Mouse (Mus musculus): ENCODE measurements around the gene Gm20661. TPM values are rescaled to one million over a fixed set of nuclear protein-coding genes. Genes with fewer than 3 reads are reported as not detected.

The Gm20661 gene
- total RNA-seq (2022): under 1 TPM in 2 of 4 experiments, not detected in 2; 0.30 to 0.73 TPM

- no peak for DNase-seq (ENCODE audit: low spot score in 2 of 2)
Measured at GRCm38 (mm10) chr9:107982681-107983346, at the start of gene Gm20661. Gene Gm20661 (plus strand): TSS chr9:107983058.

- DNase-seq (ENCODE audit: low spot score in 2 of 2): peak in 1 of 2 experiments; percentile 65
Measured at GRCm38 (mm10) chr9:107934146-107934545, 48.7 kb upstream of the Gm20661 start.

- DNase-seq (ENCODE audit: low spot score in 2 of 2): no peak
Measured at GRCm38 (mm10) chr9:107935374-107935773, 47.5 kb upstream of the Gm20661 start, which contains the start of gene Camkv. Gene Camkv (plus strand): TSS chr9:107935674.

GRCm38 (mm10) chr9:107935790-107936214 is 47.1 kb upstream of the Gm20661 start:
- peak in 1 of 2 experiments; percentile 56 for DNase-seq (ENCODE audit: low spot score in 2 of 2)

GRCm38 (mm10) chr9:107936215-107936822 is 46.5 kb upstream of the Gm20661 start:
- DNase-seq (ENCODE audit: low spot score in 2 of 2): peak in 1 of 2 experiments; percentile 67

GRCm38 (mm10) chr9:107936831-107937230 is 46.0 kb upstream of the Gm20661 start:
- no peak for DNase-seq (ENCODE audit: low spot score in 2 of 2)

- DNase-seq (ENCODE audit: low spot score in 2 of 2): no peak
Measured at GRCm38 (mm10) chr9:107947241-107948194, 35.3 kb upstream of the Gm20661 start.

- no peak for DNase-seq (ENCODE audit: low spot score in 2 of 2)
Measured at GRCm38 (mm10) chr9:107949184-107949921, 33.5 kb upstream of the Gm20661 start.

- no peak for DNase-seq (ENCODE audit: low spot score in 2 of 2)
Measured at GRCm38 (mm10) chr9:107949922-107950235, 33.0 kb upstream of the Gm20661 start, which contains the start of gene Traip. Gene Traip (plus strand): TSS chr9:107950136.

- peak; percentile 77 to 88 for DNase-seq (ENCODE audit: low spot score in 2 of 2)
Measured at GRCm38 (mm10) chr9:107950460-107951355, 32.1 kb upstream of the Gm20661 start.

GRCm38 (mm10) chr9:107955613-107956289 is 27.1 kb upstream of the Gm20661 start:
- DNase-seq (ENCODE audit: low spot score in 2 of 2): no peak

- no peak for DNase-seq (ENCODE audit: low spot score in 2 of 2)
Measured at GRCm38 (mm10) chr9:107957141-107957540, 25.7 kb upstream of the Gm20661 start.

GRCm38 (mm10) chr9:107959896-107960295 is 23.0 kb upstream of the Gm20661 start:
- DNase-seq (ENCODE audit: low spot score in 2 of 2): no peak

- no peak for DNase-seq (ENCODE audit: low spot score in 2 of 2)
Measured at GRCm38 (mm10) chr9:107960928-107961327, 21.9 kb upstream of the Gm20661 start.

GRCm38 (mm10) chr9:107961351-107961762 is 21.5 kb upstream of the Gm20661 start:
- peak; percentile 72 to 94 for DNase-seq (ENCODE audit: low spot score in 2 of 2)

GRCm38 (mm10) chr9:107961881-107962280 is 21.0 kb upstream of the Gm20661 start:
- peak; percentile 46 to 77 for DNase-seq (ENCODE audit: low spot score in 2 of 2)

- no peak for DNase-seq (ENCODE audit: low spot score in 2 of 2)
Measured at GRCm38 (mm10) chr9:107962916-107963315, 19.9 kb upstream of the Gm20661 start.

GRCm38 (mm10) chr9:107963700-107964099 is 19.2 kb upstream of the Gm20661 start:
- no peak for DNase-seq (ENCODE audit: low spot score in 2 of 2)

- DNase-seq (ENCODE audit: low spot score in 2 of 2): no peak
Measured at GRCm38 (mm10) chr9:107964681-107965080, 18.2 kb upstream of the Gm20661 start.

Data from left cerebral cortex, adult 8-10 months (tissue).